Mouse (Mus musculus) right cerebral cortex, adult 2 months (tissue): ENCODE measurements around the gene Plcd3.

Experiments
- DNase-seq, 2 experiments: peaks; one replicate each; pipeline ENCODE4 v3.0.0; 2021 to 2022; ENCODE audit warnings: low spot score in 2 of 2

Gene Plcd3

DNA sequence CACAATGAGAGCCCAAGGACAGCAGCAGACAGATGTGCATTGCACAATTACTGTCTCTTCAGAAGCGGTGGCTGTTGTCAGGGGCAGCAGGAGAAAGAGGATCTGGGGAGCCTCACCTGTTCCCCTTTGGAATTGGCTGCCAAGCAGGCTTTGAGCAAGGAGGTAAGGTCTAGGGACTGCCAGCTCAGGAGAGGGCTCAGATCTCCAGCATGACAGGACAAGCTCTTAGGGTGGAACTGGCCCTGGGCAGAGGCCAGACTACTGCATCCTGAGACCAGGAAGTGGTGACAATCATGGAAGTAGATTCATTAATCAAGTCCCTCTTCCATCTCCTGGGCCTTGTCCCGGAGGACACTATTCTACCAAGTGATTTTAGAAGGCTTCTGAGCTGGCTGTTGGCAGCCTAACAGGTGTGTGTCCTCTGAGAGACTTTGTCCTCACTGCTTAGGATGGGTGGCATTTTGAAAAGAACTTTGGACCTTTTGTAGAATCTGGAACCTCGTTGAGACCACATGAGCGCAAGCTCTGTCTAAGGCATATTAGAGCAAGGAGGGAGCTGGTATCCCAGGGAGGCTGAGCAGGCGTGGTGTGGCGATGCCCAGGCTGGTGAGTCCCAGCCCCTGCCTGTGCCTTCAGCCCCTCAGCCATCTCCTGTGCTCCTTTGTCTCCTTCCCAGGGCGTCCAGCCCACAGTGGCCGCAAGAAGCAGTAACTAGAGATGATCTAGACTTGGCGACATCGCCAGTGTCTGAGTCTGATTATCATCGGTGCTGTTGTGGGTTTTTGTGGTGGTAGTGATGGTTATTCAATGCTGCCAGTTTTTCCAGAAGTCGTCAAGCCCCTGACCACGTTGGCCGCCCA, 35.0 kb downstream of the Plcd3 start:
- DNase-seq, result no peak

DNA sequence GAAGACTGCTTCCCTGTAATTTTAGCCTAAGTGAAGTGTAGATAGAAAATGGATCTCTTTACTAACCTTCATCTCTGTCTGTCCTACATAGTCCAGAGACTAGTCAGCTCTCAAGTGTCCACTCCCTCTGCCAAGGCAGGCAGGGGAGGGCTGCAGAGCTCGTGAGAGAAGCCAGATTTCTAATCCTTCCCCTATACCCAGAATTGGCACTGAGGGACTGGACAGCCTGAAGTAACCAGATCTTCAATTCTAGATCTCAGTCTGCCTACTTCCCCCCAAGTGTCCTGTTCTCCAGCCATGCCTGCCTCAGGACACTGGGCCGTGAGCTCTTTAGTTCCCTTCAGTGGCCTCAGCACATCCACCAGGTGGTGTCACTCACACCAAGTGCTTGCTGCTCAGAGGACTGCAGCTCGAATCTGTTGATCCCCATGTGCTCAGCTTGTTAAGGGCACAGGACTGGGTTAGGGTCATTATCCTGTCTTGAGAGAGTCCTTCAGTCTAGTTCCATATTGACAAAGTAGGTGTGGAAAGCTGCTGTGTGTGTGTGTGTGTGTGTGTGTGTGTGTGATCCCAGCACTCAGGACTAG, 42.9 kb downstream of the Plcd3 start:
- no peak for DNase-seq

DNA sequence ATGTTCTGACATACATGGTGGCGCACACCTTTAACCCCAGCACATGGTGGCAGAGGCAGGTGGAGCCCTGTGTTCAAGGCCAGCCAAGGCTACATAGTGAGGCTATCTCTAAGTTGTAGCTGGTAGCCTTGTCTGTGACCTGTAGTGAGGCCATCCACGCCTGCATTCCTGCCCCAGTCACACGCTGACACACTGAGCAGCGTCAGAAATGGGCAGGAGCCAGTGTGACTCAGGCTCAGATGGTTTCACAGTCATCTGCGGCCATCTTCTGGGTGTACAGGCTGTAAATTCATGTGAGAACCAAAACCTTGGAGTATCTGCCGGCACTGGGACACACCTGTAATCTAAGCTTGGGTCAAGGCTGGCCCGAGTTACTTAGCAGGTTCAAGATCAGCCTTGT, 44.8 kb downstream of the Plcd3 start:
- DNase-seq, result no peak

- DNase-seq, result peak; percentile 91
Observed at GRCm38 (mm10) chr11:103054798-103055197, 46.7 kb downstream of the Plcd3 start.

DNA sequence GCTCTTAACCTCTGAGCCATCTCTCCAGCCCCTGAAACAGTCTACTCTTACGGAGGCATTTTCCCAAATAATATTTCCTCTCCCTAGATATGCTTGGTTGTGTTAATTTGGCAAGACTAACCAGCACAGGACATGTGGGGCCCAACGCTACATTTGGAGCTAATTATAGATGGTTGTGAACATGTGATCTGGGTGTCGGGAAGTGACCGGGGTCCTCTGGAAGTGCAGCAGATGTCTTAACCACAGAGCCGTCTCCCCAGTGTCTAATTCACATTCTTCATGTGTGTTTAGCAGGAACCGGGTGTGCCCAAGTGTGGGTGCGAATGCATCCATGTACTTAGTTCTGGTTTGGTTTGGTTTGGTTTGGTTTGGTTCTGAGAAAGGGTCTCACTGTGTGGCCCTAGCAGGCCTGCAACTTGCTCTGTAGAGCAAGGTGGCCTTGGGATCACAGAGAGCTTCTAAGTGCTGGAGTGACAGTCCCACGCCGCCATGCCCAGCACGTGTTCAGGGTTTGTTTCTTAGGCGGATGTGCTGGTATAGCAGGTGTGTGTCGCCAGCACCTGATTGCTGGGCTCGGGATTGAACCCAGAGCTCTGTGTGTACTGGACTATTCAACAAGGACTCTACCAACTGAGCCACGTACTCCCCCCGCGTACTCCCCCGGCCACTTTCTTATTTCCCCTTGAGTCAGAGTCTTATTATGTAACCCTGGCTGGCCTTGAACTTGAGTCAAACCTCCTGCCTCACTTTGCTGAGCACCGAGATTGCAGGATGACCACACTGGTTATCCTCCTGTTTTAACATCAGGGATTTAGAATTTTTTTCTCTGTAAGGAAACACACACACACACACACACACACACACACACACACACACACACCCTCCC, 48.0 kb downstream of the Plcd3 start:
- no peak for DNase-seq

DNA sequence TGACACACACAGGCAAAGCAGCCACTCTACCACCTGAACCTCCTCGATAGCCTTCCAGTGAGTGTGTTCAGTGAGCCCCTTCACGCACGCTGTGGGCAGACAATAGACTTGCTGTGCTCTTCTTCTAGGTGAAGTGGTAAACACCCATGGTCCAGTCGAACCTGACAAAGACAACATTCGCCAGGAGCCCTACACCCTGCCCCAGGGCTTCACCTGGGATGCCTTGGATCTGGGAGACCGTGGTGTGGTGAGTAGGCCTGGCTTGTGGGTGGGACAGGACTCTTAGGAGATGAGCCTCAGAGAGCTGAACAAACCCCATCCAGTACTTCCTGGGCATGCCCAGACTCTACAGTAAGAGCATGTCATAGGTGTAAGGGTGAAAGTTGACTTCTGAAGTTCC, 49.4 kb downstream of the Plcd3 start:
- DNase-seq, result no peak

DNA sequence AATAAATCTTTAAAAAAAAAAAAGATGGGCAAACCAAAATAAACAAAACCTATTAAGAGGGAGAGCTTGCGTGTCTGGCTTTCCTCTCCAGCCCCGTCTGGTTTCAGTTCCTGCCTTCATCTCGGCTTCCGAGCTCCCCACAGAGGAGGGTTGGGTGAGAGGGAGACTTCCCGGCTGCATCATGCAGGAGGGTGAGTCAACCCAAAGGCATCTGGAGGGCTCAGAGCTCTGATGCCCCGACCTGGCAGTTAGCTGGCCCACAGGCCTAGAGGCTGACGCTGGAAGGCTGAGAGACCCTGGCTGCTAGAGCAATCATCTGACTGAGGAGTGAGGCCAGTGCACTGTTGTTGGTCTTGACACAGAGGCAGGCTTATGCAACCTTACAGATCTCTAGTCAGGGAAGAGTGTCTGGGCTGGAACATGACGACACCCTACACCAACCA, 50.2 kb downstream of the Plcd3 start:
- DNase-seq, result peak; percentile 49 to 53

DNA sequence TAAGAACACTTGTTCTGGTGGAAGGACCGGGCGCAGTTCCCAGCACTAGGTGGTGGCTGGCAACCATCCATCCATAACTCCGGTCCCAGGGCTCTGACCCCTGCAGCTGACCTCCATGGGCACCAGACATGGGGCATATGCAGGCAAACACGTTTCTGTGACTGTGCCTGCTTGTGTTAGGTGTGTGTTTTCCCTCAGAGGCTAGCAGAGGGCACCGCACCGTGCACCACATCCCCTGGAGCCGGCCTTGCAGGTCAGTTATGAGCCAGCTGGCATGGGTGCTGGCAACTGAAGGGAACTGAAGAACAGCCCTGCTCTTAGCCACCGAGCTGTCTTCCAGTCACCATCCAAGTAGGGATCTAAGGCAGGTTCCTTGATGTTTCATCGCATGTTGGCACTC, 51.3 kb downstream of the Plcd3 start:
- DNase-seq, result no peak

DNA sequence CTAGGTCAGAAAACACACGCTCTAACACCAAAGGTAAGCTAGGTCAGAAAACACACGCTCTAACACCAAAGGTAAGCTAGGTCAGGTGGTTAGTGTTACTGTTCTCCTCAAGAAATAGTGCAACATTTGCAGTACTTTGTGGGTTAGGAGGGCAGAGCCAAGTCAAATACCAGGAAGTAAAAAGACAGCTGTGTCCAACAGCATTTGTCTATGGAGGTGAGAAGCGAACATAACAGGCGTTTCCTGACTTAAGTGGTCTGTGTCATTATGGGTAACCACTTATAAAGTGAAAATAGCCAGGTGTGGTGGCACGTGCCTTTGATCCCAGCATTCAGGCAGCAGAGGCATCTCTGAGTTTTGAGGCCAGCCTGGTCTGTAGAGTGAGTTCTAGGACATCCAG, 51.8 kb downstream of the Plcd3 start:
- no peak for DNase-seq

GRCm38 (mm10) chr11:103046286-103046685, 55.2 kb downstream of the Plcd3 start:
- DNase-seq, result no peak

DNA sequence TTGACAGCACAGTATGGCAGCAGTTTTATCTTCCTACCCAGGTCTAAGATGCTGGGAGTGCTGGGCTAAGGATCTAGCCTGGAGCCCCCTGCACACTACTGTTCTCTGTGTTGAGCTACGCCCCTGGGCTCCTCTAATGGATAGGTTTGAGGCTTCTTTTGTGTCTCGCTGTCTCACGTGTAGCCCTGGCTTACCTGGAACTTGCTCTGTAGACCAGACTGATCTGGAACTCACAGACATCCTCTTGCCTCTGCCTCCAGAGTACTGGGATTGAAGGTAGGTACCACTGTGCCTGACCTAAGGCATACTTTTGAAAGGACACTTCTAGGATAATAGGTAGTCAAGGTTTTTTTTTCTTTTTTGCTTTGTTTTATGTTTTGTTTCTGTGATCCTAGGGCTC, 57.5 kb downstream of the Plcd3 start:
- no peak for DNase-seq

GRCm38 (mm10) chr11:103042828-103043227, 58.6 kb downstream of the Plcd3 start:
- no peak for DNase-seq

- DNase-seq, result peak in 1 of 2 experiments; percentile 65
Observed at GRCm38 (mm10) chr11:103038037-103038436, 63.4 kb downstream of the Plcd3 start.

- DNase-seq, result no peak
Observed at GRCm38 (mm10) chr11:103036881-103037465, 64.5 kb downstream of the Plcd3 start.

GRCm38 (mm10) chr11:103035007-103035406, 66.5 kb downstream of the Plcd3 start:
- no peak for DNase-seq

- peak; percentile 72 to 80 for DNase-seq
Observed at GRCm38 (mm10) chr11:103033030-103033429, 68.4 kb downstream of the Plcd3 start.

DNA sequence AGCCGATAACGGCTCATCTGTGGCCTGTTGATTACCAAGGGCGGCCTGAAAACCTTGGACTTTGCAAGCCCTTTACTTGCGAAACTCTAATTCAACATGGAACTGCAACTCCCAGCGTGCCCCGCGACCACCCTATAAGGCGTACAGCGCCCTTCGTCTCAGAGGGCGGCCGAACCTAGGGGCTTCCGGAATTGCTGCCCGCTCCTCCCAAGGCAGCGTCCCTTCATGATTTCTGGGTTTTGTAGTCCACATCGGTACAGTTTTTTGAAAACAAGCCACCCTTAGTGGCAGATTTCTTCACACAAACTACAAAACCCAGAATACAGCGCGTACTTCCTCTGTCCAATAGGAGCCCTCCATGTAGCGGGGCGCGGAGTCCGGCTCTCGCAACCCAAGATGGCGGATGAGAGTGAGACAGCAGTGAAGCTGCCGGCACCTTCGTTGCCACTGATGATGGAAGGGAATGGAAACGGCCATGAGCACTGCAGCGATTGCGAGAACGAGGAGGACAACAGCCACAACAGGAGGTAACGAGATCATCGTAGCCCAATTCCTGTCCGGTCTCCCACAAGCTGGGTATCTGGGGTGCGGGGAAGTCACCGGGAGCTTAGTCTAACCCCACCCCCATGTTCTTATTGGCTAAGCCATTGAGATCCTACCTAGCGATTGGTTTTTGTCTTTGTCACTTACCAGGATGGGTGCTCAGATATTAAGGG, 73.1 kb downstream of the Plcd3 start, which contains the start of the genes Nmt1 and Dcakd:
Gene Nmt1 (plus strand): TSS at position 15 of the 716 bp plus-strand sequence.
Gene Dcakd (minus strand): TSS at position 158 of the 716 bp plus-strand sequence.
- DNase-seq, result peak; percentile 96

DNA sequence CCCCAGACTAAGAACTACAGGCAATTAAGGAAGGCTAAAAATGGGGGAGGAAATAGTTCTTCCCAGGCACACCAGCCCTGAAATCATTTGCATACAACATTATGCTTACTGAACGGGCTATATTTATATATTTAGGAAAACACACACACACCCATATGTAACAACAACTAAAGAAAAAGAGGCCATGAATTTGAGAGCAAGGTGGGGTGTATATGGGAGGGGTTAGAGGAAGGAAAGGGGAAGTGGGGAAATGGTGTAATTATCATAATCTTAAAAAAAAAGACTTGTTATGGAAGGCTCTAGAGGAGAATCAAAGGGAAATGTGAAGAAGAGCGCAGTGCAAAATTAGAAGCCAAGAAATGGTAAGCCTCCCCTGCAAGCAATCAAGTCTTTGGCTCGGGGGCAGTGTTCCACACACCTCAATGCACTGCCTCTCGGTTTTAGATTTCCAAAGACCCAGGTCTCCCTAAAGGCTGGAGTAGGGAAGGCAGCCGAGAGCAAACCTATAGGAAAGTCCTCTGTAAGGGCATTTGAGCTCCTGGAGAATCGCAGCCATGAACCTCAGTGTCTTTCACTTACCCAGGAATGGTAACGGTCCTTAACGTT, 73.8 kb downstream of the Plcd3 start:
- DNase-seq, result no peak

- no peak for DNase-seq
Observed at GRCm38 (mm10) chr11:103026901-103027300, 74.6 kb downstream of the Plcd3 start.

GRCm38 (mm10) chr11:103023974-103024373, 77.5 kb downstream of the Plcd3 start:
- no peak for DNase-seq
